Mouse (Mus musculus): Measurements from ENCODE around the gene Ager.

Gene Ager

DNA sequence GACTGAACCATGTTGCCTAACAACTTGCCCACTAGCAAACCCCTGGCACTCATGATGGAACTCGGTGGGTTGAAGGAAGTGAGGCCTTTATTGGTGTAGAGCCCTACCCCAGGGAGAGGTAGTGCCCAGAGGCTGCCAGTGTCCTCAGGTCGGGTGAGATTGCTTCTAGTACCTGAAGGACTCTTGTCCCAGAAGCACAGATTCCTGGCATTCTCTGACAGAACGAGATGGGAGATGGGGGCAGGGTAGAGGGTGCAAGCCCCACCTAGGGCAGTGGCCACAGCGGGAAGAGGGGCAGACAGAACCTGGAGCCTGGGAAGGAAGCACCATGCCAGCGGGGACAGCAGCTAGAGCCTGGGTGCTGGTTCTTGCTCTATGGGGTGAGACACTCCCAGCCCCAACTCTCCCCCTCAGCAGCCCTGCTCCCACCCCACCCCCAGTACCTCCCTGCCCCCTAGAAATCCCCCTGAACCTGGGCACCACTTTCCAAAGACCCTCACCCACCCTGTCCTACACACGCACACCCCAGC lies at the start of gene Ager:
Gene Ager, plus strand, starts transcription at position 297 of the 530 bp plus-strand sequence.
- peak in 1 of 2 experiments; percentile 6 for DNase-seq

DNA sequence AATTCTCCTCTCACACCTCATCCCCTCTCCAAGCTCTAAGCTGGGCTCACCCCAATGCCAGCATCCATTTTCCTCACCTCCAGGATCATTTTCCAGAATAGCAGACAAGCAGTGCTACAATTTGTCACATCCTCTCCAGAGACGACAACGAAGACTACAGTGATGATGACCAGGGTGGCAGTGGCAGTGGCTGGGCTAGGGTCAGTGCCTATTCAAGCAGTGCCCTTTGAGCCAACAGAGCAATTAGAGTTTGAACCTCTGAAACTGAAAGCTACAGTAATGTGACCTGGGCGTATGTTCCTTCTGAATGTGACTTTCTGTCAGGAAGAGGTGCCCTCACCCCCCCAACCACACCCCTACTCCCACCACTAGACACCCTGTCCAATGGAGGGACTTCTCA lies 48.5 kb upstream of the Ager start:
- DNase-seq, result no peak

DNA sequence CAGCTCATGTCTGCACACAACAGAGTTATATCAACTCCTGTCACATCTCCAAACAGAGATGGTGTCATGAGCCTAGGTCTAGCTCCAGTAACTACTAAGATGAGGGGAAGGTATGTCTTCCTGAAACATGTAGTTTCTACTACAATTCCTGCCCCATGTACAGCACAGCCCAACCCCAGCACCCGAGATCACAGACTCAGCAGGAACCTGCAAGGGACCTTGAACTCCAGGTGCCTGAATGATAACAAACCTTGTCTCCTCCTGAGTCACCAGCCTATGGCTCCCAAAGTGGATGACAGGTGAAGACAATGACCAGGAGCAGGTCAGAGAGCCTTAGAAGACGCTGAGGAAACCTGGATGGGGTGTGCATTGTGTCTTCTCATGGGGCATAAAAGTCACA lies 47.8 kb upstream of the Ager start:
- DNase-seq, result no peak

DNA sequence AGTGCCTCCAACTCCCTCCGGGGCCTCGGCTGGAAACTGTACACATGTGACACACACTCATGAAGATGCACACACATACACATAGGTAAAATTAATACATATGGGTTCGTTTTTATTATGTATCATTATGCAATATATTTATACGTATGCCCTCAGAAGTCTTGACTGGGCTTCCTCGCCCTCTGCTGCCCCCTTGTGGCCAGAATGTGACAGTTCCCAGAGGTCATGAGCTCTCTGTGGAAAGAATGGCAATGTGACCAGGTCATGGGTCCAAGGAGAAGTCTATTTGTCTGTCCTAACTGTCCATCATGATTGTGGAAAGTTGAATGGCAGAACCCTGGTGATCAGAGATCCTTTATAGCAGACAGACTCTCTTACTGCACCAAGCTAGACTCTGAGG lies 42.2 kb upstream of the Ager start:
- DNase-seq, result peak; percentile 73 to 79

DNA sequence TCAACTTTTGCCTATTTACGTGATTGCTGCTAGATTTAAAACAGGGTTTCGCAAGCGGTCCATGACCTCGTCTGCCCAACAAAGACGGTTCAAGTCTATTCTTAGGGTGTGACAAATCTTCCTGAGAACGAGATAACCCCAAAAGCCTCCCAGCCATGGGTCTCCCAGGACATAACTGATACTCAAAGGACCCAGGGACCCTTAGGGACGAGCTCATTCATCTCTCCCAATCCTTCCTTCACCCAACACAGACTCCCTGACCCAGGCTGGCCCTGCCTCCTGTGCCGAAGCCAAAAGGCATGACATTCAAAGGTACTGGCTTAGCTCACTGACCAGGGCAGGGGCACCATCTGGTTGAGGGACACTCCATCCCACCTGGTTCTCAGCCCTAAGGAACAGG lies 41.3 kb upstream of the Ager start:
- DNase-seq, result no peak

DNA sequence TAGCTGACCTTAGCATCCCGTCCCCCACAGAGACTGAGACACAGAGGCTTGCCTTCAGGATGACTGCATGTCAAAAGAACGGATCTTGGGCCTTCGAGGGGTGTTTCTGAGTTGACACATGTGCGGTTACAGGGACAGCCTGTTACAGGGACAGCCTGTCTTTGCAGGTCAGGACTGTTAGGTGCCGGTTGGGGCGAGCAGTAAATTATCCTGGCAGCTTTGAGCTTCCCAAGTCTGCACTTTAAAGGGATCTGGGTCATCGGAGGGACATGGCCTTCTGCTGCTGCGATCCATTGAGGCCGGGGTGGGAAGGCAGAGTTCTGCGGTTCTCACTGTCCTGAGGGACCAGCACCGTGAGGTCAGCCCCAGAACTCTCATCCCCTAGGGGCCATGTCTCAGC lies 40.3 kb upstream of the Ager start:
- no peak for DNase-seq

DNA sequence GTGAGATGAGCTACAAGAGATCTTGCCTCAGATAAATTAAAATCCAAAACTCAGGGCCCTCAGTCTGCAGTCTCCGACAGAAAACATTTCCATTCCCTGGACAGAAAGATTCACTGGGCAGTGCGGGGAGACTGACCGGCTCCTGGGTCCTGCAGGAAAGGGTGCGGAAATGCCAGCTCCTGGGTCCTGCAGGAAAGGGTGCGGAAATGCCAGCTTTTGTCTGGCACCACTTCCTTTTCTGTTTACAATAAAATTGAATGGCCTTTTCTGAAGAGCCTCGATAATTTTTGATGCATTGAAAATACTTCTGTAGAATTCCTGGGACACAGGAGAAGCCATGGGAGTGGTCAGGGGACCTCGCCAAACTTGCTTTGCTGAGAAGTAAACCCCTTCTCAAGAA lies 38.5 kb upstream of the Ager start:
- no peak for DNase-seq

DNA sequence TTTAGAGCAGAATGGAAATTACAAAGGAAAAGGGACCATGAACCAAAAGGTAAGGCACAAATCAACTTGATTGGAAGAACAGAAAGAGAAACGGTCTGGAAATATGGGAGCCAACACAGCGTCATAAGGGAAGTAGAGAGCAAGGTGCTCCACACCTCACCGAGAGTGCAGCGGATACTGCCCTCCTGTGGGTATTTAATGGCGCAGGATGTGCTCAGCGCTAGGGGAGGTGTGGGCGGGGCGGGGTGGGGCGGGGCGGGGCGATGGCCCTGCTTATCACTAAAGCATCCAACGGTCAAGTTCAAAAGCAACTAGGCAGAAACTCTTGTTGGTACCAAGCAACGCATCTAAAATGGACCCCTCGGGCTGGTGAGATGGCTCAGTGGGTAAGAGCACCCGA lies 37.8 kb upstream of the Ager start:
- no peak for DNase-seq

DNA sequence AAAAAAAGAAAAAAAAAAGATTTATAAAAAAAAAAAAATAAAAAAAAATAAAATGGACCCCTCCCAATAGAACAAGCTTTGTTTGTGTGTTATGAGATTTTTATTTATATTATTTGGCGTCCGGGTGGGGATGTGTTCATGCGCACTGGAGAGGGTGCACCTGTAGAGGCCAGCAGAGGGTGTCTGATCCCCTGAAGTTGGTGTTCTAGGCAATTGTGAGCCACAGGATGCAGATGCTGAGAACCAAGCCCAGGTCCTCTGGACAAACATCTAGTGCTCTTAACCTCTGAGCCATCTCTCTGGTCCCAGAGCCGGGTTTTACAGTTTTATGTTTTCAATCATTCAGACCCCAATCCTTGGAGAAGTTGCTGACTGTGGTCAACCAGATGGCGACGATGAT lies 37.2 kb upstream of the Ager start:
- no peak for DNase-seq

DNA sequence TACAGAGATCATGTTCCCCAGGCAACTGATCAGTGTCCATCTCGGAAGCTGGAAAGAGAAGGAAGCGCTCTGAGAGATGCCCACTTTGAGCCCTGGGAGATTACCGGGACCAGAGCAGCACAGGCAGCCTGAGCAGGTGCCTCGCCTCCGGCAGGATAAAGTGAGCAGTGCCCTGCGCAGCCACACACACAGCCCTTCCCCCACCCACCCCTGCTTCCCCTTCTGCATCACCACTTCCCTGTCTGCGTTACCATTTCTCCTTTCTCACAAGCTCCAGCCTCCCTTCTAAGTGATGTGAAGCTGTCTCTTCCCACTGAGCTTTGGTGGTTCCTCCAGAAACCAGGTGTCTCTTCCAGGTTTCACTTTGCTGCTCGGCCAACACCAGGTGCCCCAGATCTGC lies 36.5 kb upstream of the Ager start:
- DNase-seq, result no peak

GRCm38 (mm10) chr17:34562595-34562994 lies 35.1 kb upstream of the Ager start:
- DNase-seq, result no peak

- no peak for DNase-seq
These were observed 34.3 kb upstream of the Ager start for GRCm38 (mm10) chr17:34563354-34563753.

- no peak for DNase-seq
These were observed 33.6 kb upstream of the Ager start, which contains the start of gene Notch4 for GRCm38 (mm10) chr17:34564003-34564421. Notch4 (plus strand) TSS chr17:34564268.

GRCm38 (mm10) chr17:34564796-34565195 lies 32.9 kb upstream of the Ager start:
- no peak for DNase-seq

DNA sequence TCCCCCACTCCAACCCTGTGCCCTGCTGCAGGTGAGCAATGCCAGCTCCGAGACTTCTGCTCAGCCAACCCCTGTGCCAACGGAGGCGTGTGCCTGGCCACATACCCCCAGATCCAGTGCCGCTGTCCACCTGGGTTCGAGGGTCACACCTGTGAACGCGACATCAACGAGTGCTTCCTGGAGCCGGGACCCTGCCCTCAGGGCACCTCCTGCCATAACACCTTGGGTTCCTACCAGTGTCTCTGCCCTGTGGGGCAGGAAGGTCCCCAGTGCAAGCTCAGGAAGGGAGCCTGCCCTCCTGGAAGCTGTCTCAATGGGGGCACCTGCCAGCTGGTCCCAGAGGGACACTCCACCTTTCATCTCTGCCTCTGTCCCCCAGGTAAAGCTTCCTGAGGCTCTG lies 30.4 kb upstream of the Ager start:
- DNase-seq, result no peak

GRCm38 (mm10) chr17:34568421-34568820 lies 29.2 kb upstream of the Ager start:
- no peak for DNase-seq

GRCm38 (mm10) chr17:34569919-34570318 lies 27.7 kb upstream of the Ager start:
- DNase-seq, result no peak

DNA sequence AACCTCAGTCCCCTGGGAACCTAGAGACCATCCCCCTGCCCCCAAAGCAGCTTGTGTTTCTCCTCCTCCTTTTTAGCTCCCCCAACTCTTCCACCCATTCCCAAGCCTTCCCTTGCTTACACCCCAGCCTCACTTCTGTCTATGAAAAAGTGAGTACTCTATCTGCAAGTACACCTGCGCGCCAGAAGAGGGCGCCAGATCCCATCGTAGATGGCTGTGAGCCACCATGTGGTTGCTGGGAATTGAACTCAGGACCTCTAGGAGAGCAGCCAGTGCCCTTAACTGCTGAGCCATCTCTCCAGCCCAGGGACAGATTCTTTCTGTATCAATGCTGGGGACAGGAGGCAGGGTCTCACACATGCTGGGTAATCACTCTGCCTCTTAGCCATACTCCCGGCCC lies 25.8 kb upstream of the Ager start:
- DNase-seq, result no peak

DNA sequence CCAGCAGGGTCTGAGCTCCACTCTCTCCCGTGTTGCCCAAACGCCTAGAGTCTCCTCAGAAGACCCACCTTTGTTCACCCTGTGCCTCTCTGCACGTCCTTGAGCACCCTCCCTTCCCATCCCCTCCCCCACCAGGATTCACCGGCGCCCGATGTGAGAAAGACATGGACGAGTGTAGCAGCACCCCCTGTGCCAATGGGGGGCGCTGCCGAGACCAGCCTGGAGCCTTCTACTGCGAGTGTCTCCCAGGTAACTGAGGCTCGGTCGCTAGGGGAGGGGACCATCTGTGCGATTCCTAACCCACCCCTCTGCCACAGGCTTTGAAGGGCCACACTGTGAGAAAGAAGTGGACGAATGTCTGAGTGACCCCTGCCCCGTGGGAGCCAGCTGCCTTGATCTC lies 25.3 kb upstream of the Ager start:
- no peak for DNase-seq

GRCm38 (mm10) chr17:34576577-34576976 lies 21.1 kb upstream of the Ager start:
- DNase-seq, result no peak

DNA sequence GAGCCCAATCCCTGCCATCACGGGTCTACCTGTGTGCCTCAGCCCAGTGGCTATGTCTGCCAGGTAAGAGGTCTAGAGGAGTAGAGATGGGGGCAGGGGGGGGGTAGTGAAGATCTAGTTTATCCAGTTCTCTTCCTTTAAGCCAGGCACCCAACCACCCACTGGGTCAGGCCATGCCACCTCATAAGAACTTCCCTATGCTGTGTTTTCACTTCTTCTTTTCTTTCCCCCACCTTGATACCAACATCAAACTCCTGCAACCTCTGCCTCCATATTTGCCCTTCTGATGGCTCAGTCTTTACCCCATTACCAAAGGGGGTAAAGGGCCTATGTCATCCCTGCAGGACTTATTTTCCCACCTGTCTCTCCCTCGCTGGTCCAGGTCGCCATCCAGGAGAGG lies 19.6 kb upstream of the Ager start:
- DNase-seq, result no peak

- DNase-seq, result no peak
These were observed 15.1 kb upstream of the Ager start for GRCm38 (mm10) chr17:34582528-34582927.

GRCm38 (mm10) chr17:34583397-34583796 lies 14.3 kb upstream of the Ager start:
- peak in 1 of 2 experiments; percentile 14 for DNase-seq

DNA sequence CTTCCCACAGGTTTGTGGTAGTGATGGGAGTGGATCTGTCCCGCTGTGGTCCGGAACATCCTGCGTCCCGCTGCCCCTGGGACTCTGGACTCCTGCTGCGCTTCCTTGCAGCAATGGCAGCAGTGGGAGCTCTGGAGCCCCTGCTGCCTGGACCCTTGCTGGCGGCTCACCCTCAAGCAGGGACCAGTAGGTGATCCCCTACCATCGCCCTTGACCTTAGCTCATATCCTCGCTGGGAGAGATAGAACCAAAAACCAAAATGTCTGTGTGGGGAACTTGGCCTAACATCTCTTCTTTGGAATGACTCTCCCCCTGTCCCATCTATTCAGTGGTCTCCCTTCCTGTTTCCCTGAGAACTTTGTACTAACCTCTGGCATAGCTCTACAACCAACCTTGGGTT lies 13.8 kb upstream of the Ager start:
- DNase-seq, result no peak

DNA sequence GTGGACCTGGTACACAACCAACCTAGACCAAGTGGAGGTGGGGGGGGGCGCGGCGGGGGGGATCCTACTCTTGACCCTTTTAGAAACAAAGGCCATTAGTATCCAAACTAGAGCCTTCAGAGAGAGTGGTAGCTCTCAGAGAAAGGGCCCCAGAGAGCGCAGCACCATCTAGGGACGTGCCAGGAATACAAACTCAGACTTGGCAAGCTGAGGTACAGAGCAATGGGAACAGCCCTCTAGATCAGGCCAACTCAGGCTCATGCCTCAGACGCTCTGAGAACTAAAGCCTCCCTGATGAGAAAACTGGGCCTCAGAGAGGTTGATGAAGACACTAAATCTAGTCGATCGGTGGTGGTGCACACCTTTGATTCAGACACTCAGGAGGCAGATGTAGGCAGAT lies 12.5 kb upstream of the Ager start:
- DNase-seq, result peak in 1 of 2 experiments; percentile 23

Measured in cerebellum, adult 18-20 months (tissue).